Mouse (Mus musculus): ENCODE data around the gene Ssbp3.

- TF ChIP-seq POLR2A (IDR thresholded peaks at IDR 0.05; ENCODE audit: borderline replicate concordance, extremely low read depth, low read depth, low read length) (no peak), CTCF (IDR thresholded peaks at IDR 0.05; ENCODE audit: insufficient read depth, low read length) (no peak)
Observed at GRCm38 (mm10) chr4:106960476-106960875, 50.0 kb downstream of the Ssbp3 start.

Measured in lung, adult 2 months (tissue).